Mouse (Mus musculus) forebrain, embryonic 14.5 days (tissue): ENCODE data around the gene Zfp697. TPM values are rescaled to one million over a fixed set of nuclear protein-coding genes. Genes with fewer than 3 reads are reported as not detected.
"Not testable (repeated sequence)": the region's sequence is repeated elsewhere in the genome, so short reads cannot be mapped to it uniquely, and the experiment has no call there.

Experiments
- ATAC-seq: fragments of 200-750 bp; cut with Nextera tagmentation; 2 replicates; pipeline ENCODE4 v1.8.0; 2017; ENCODE audit warnings: mild to moderate bottlenecking, moderate library complexity
- DNase-seq: peaks from one replicate; pipeline ENCODE4 v3.0.0-alpha.2; 2015; ENCODE audit warnings: low spot score
- H3K27ac ChIP-seq: fragments of 300-500 bp; sonication (generic); 2 replicates; pipeline ENCODE4 v1.5.1; 2014; ENCODE audit warnings: low read depth, mild to moderate bottlenecking, control low read depth, low read length, moderate library complexity
- H3K27me3 ChIP-seq: fragments of 300-500 bp; sonication (generic); replicated peaks from 2 replicates; pipeline ENCODE4 v1.6.1; 2014; ENCODE audit warnings: low read length, control low read depth, mixed read lengths; ENCODE audit not compliant: control insufficient read depth, insufficient read depth
- H3K36me3 ChIP-seq: fragments of 300-500 bp; sonication (generic); 2 replicates; pipeline ENCODE4 v1.6.1; 2014; ENCODE audit warnings: low read length, control low read depth; ENCODE audit not compliant: control insufficient read depth, insufficient read depth
- H3K4me1 ChIP-seq: fragments of 300-500 bp; sonication (generic); 2 replicates; pipeline ENCODE4 v1.6.1; 2014; ENCODE audit warnings: antibody characterized with exemption, low read length, control low read depth; ENCODE audit not compliant: control insufficient read depth, insufficient read depth
- H3K4me2 ChIP-seq: fragments of 300-500 bp; sonication (generic); 2 replicates; pipeline ENCODE4 v1.6.1; 2014; ENCODE audit warnings: mild to moderate bottlenecking, control low read depth, low read length
- H3K4me3 ChIP-seq: fragments of 300-500 bp; sonication (generic); 2 replicates; pipeline ENCODE4 v1.5.1; 2014; ENCODE audit warnings: low read depth, low read length, control low read depth
- H3K9ac ChIP-seq: fragments of 300-500 bp; sonication (generic); 2 replicates; pipeline ENCODE4 v1.6.1; 2014; ENCODE audit warnings: mild to moderate bottlenecking, low read length, control low read depth, moderate library complexity
- H3K9me3 ChIP-seq: fragments of 300-500 bp; sonication (generic); replicated peaks from 2 replicates; pipeline ENCODE4 v1.6.1; 2016; ENCODE audit warnings: low read length, control low read depth, mixed read lengths; ENCODE audit not compliant: control insufficient read depth
- WGBS: fragments of 180-500 bp; shearing (Covaris S2); extraction: QIAGEN DNeasy Blood & Tissue Kit; methylation state at CpG from one replicate; pipeline ENCODE4 v1.1.7; 2014; 5-methylcytosine and 5-hydroxymethylcytosine counted together
- polyA plus RNA-seq: library from polyadenylated mRNA; unstranded; fragments of >200 nt; fragmentation: Nextera tagmentation; extraction: Ambion mirVana; gene quantifications from 2 replicates; pipeline ENCODE4 v1.2.1, GENCODE M21; 2014

The Zfp697 gene
- polyA plus RNA-seq, 1 experiment from 2014 or later = 16.0 TPM

- not testable (repeated sequence) for DNase-seq, H3K9me3 ChIP-seq, H3K4me2 ChIP-seq, H3K4me1 ChIP-seq, H3K27me3 ChIP-seq, H3K4me3 ChIP-seq, H3K27ac ChIP-seq, H3K9ac ChIP-seq, ATAC-seq, H3K36me3 ChIP-seq
- WGBS = 88% methylated on average over 16 of the region's 27 CpGs
Observed at GRCm38 (mm10) chr3:98410619-98411580, 28.6 kb downstream of the Zfp697 start.

GRCm38 (mm10) chr3:98413733-98414132 is 31.5 kb downstream of the Zfp697 start:
- no peaks in the 10 kb centered on the region for H3K27me3 ChIP-seq
- peaks cover 3% of the 10 kb centered on the region; the same call in 1 of the 2 replicates for H3K4me1 ChIP-seq
- H3K27ac ChIP-seq = no peak overlapping the region
- ATAC-seq (no peak), DNase-seq (no peak)
- 90% methylated on average over 2 of the region's 2 CpGs for WGBS
- no peak overlapping the region for H3K4me2 ChIP-seq
- no peaks in the 10 kb centered on the region for H3K36me3 ChIP-seq
- H3K4me3 ChIP-seq = no peak overlapping the region
- no peaks in the 10 kb centered on the region for H3K9me3 ChIP-seq
- H3K9ac ChIP-seq = no peak overlapping the region

- Histone ChIP-seq H3K9me3 (no peaks in the 10 kb centered on the region), H3K27ac (no peak overlapping the region), H3K9ac (no peak overlapping the region), H3K36me3 (no peaks in the 10 kb centered on the region), H3K27me3 (no peaks in the 10 kb centered on the region), H3K4me3 (no peak overlapping the region), H3K4me1 (peaks cover 3% of the 10 kb centered on the region; the same call in 1 of the 2 replicates), H3K4me2 (no peak overlapping the region)
- DNase-seq (no peak), ATAC-seq (no peak)
- 87% methylated on average over 3 of the region's 3 CpGs for WGBS
Observed at GRCm38 (mm10) chr3:98414296-98414695, 32.0 kb downstream of the Zfp697 start.

GRCm38 (mm10) chr3:98416426-98417250 is 34.4 kb downstream of the Zfp697 start:
- Histone ChIP-seq H3K36me3 (no peaks in the 10 kb centered on the region), H3K27ac (no peak overlapping the region), H3K9ac (no peak overlapping the region), H3K4me1 (peaks cover 3% of the 10 kb centered on the region; the same call in 1 of the 2 replicates), H3K27me3 (no peaks in the 10 kb centered on the region), H3K9me3 (no peaks in the 10 kb centered on the region), H3K4me2 (no peak overlapping the region), H3K4me3 (no peak overlapping the region)
- ATAC-seq = 0 out of 2 replicates have a peak, but pooled peaks have one; percentile 26
- WGBS = 81% methylated on average over 5 of the region's 5 CpGs
- DNase-seq = no peak

GRCm38 (mm10) chr3:98417328-98417727 is 35.1 kb downstream of the Zfp697 start:
- Histone ChIP-seq H3K4me1 (peaks cover 3% of the 10 kb centered on the region; the same call in 1 of the 2 replicates), H3K27ac (no peak overlapping the region), H3K4me2 (no peak overlapping the region), H3K27me3 (no peaks in the 10 kb centered on the region), H3K4me3 (no peak overlapping the region), H3K9ac (no peak overlapping the region), H3K9me3 (no peaks in the 10 kb centered on the region), H3K36me3 (no peaks in the 10 kb centered on the region)
- peak; percentile 62 for DNase-seq
- ATAC-seq = peak; percentile 48; the same call in 1 of the 2 replicates
- WGBS = 41% methylated on average over 4 of the region's 4 CpGs

- H3K9me3 ChIP-seq = no peaks in the 10 kb centered on the region
- ATAC-seq (no peak), DNase-seq (no peak)
Observed at GRCm38 (mm10) chr3:98418991-98419785, 36.9 kb downstream of the Zfp697 start.

GRCm38 (mm10) chr3:98419786-98420070 is 37.5 kb downstream of the Zfp697 start:
- no peak for ATAC-seq

More at GRCm38 (mm10) chr3:98418991-98419785, 36.9 kb downstream of the Zfp697 start:
- Histone ChIP-seq H3K4me1 (peaks cover 3% of the 10 kb centered on the region; the same call in 1 of the 2 replicates), H3K4me2 (no peak overlapping the region), H3K27me3 (no peaks in the 10 kb centered on the region), H3K27ac (no peak overlapping the region), H3K9ac (no peak overlapping the region), H3K4me3 (no peak overlapping the region), H3K36me3 (no peaks in the 10 kb centered on the region)
- WGBS = 81% methylated on average over 6 of the region's 6 CpGs

GRCm38 (mm10) chr3:98422926-98423325 is 40.7 kb downstream of the Zfp697 start:
- no peak for DNase-seq
- Histone ChIP-seq H3K9ac (no peak overlapping the region), H3K36me3 (peaks cover 8% of the 10 kb centered on the region; the same call in 1 of the 2 replicates), H3K9me3 (no peaks in the 10 kb centered on the region), H3K27ac (no peak overlapping the region), H3K4me2 (no peak overlapping the region), H3K4me1 (peaks cover 8% of the 10 kb centered on the region), H3K27me3 (no peaks in the 10 kb centered on the region), H3K4me3 (no peak overlapping the region)
- WGBS = 90% methylated on average over 4 of the region's 4 CpGs
- ATAC-seq = no peak

More at GRCm38 (mm10) chr3:98419786-98420070, 37.5 kb downstream of the Zfp697 start:
- no peaks in the 10 kb centered on the region for H3K36me3 ChIP-seq
- no peak overlapping the region for H3K9ac ChIP-seq
- H3K27ac ChIP-seq = no peak overlapping the region
- WGBS = 47% methylated on average over 4 of the region's 4 CpGs
- no peak overlapping the region for H3K4me3 ChIP-seq
- no peak for DNase-seq
- no peaks in the 10 kb centered on the region for H3K27me3 ChIP-seq
- peaks cover 3% of the 10 kb centered on the region; the same call in 1 of the 2 replicates for H3K4me1 ChIP-seq
- no peak overlapping the region for H3K4me2 ChIP-seq
- no peaks in the 10 kb centered on the region for H3K9me3 ChIP-seq
